17 mouse cellular contexts compared by ENCODE assay signal in the genomic region with DNA sequence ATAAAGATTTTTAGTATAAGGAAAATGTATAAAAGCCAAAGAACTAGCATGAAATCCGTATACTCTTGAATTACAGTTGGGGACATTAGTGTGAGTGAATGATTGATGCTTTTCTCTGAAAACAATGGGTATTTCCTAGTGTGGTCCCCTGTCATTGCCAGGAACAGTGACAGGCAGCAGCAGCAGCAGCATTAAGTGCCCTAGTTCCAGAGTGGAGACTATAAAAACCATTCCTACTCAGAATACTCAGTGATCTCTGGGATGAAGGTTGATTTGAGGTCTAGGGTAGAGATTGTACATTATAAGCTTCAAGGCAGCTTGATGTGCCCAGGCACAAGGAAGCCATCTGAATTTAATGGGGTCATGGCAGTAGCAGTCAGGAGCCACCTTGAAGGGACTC. TPM values are rescaled to one million over a fixed set of nuclear protein-coding genes. Genes with fewer than 3 reads are reported as not detected.
A peak's percentile ranks its signal among the peaks of the same experiment; 100 is the strongest.
DNase-seq lines count a peak whose midpoint lies in the region; ATAC-seq and TF ChIP-seq lines count a peak whose summit lies in the region.
"Had no signal": no experiment of that assay in that cellular context is flagged by ENCODE, and none has a peak within 500 bp of the region (broad histone marks: within the 10 kb centered on the region; RNA-seq: fewer than 3 reads in every experiment).

No protein-coding gene starts in this region.

- WGBS in forebrain, embryonic 10.5 days: 47% methylated on average over 1 of the region's 1 CpGs
- 30% methylated on average over 1 of the region's 1 CpGs for WGBS in hindbrain, embryonic 12.5 days
- 19% methylated on average over 1 of the region's 1 CpGs for WGBS in midbrain, embryonic 14.5 days

- peak overlapping the region; percentile 41 for H3K4me2 ChIP-seq in hindbrain, embryonic 12.5 days (replicated peaks)
- peak overlapping the region; percentile 52 for H3K4me2 ChIP-seq in midbrain, embryonic 14.5 days (ENCODE audit: low read length)
- H3K4me2 ChIP-seq: intestine, embryonic 15.5 days had no signal

- no peaks in the 10 kb centered on the region for H3K9me3 ChIP-seq in forebrain, embryonic 10.5 days
- no peaks in the 10 kb centered on the region for H3K9me3 ChIP-seq in hindbrain, embryonic 12.5 days (replicated peaks)
- no peaks in the 10 kb centered on the region for H3K9me3 ChIP-seq in midbrain, embryonic 14.5 days (ENCODE audit: control insufficient read depth, low read length)
- H3K9me3 ChIP-seq: G1E; heart, embryonic 10.5 days; intestine, embryonic 15.5 days had no signal

- TF ChIP-seq CTCF in gastrocnemius, adult 2 months (IDR thresholded peaks at IDR 0.05): no peak

- DNase-seq in gastrocnemius, adult 2 months: no peak
- DNase-seq in gastrocnemius, postnatal 36 days: no peak
- DNase-seq in forebrain, embryonic 10.5 days (ENCODE audit: extremely low spot score, low spot score): no peak
- DNase-seq in midbrain, embryonic 14.5 days: peak; percentile 24
- DNase-seq in urinary bladder, postnatal 36 days (ENCODE audit: low spot score in 2 of 2): no peak
- DNase-seq in right cerebral cortex, adult 2 months (ENCODE audit: low spot score in 2 of 2): no peak
- DNase-seq: gastrocnemius, postnatal 14 days; heart, postnatal 14 days; liver; liver, postnatal 0 days; thymus, adult 18-20 months had no signal

- H3K4me1 ChIP-seq in forebrain, embryonic 10.5 days: peaks cover 58% of the 10 kb centered on the region
- H3K4me1 ChIP-seq in hindbrain, embryonic 12.5 days: peaks cover 14% of the 10 kb centered on the region
- H3K4me1 ChIP-seq in midbrain, embryonic 14.5 days (ENCODE audit: control insufficient read depth, insufficient read depth, low read length): peaks cover 13% of the 10 kb centered on the region; the same call in 1 of the 2 replicates

- ATAC-seq in hindbrain, embryonic 12.5 days (ENCODE audit: low FRiP score): no peak
- no peak for ATAC-seq in midbrain, embryonic 14.5 days (ENCODE audit: low FRiP score, low TSS enrichment)
- no peak for ATAC-seq in megakaryocyte progenitor cell, adult 5-6 weeks (replicated peaks; ENCODE audit: poor library complexity)
- ATAC-seq: CD4-positive, CD25-positive, alpha-beta regulatory T cell, adult 4 months; intestine, embryonic 15.5 days; liver, postnatal 0 days had no signal

- H3K27me3 ChIP-seq in forebrain, embryonic 10.5 days (ENCODE audit: poor library complexity, severe bottlenecking): peaks cover 26% of the 10 kb centered on the region
- H3K27me3 ChIP-seq in hindbrain, embryonic 12.5 days: peaks cover 29% of the 10 kb centered on the region
- peaks cover 34% of the 10 kb centered on the region for H3K27me3 ChIP-seq in midbrain, embryonic 14.5 days (ENCODE audit: control insufficient read depth, insufficient read depth, low read length)
- H3K27me3 ChIP-seq: intestine, embryonic 15.5 days had no signal

- no peak overlapping the region for H3K4me3 ChIP-seq in gastrocnemius, adult 2 months
- H3K4me3 ChIP-seq in forebrain, embryonic 10.5 days: peak overlapping the region; percentile 31; the same call in 1 of the 2 replicates
- H3K4me3 ChIP-seq in hindbrain, embryonic 12.5 days: no peak overlapping the region
- no peak overlapping the region for H3K4me3 ChIP-seq in midbrain, embryonic 14.5 days (replicated peaks; ENCODE audit: low read depth, low read length)
- H3K4me3 ChIP-seq: heart, embryonic 10.5 days; intestine, embryonic 15.5 days had no signal

- peaks cover 35% of the 10 kb centered on the region for H3K36me3 ChIP-seq in forebrain, embryonic 10.5 days (replicated peaks)
- H3K36me3 ChIP-seq in hindbrain, embryonic 12.5 days: peaks cover 7% of the 10 kb centered on the region; the same call in 1 of the 2 replicates
- no peaks in the 10 kb centered on the region for H3K36me3 ChIP-seq in midbrain, embryonic 14.5 days (ENCODE audit: control insufficient read depth, insufficient read depth, low read length)

- peak overlapping the region; percentile 12 for H3K27ac ChIP-seq in gastrocnemius, adult 2 months
- peak overlapping the region; percentile 74; the same call in 1 of the 2 replicates for H3K27ac ChIP-seq in forebrain, embryonic 10.5 days
- H3K27ac ChIP-seq in hindbrain, embryonic 12.5 days: peak overlapping the region; percentile 68
- H3K27ac ChIP-seq in midbrain, embryonic 14.5 days (replicated peaks; ENCODE audit: low read depth, low read length): peak overlapping the region; percentile 84
- H3K27ac ChIP-seq: intestine, embryonic 15.5 days had no signal

- H3K9ac ChIP-seq in hindbrain, embryonic 12.5 days: no peak overlapping the region
- peak overlapping the region; percentile 40; the same call in 1 of the 2 replicates for H3K9ac ChIP-seq in midbrain, embryonic 14.5 days (replicated peaks; ENCODE audit: low read length)
- H3K9ac ChIP-seq: intestine, embryonic 15.5 days; liver, postnatal 0 days had no signal

- intact Hi-C loops in gastrocnemius, adult 2 months (cut with DNase I): no loop called here
- intact Hi-C loops in gastrocnemius, postnatal 36 days (cut with DNase I): no loop called here

RNA-seq across cellular contexts. Expression of gene Tango6, which starts 45.0 kb away (rescaled TPM):
- total RNA-seq in gastrocnemius, adult 2 months (2021): 10 to 100 TPM; 12.2 to 12.7 TPM
- total RNA-seq in gastrocnemius, postnatal 36 days (2021): 10 to 100 TPM; 10.2 to 11.5 TPM
- 14.9 and 15.0 TPM in 2 replicates for polyA plus RNA-seq in forebrain, embryonic 10.5 days (2016; fragmentation: Nextera tagmentation; extraction: Ambion mirVana)
- 10.3 and 10.8 TPM in 2 replicates for polyA plus RNA-seq in hindbrain, embryonic 12.5 days (2016; fragmentation: Nextera tagmentation; extraction: Ambion mirVana)
- 3.7 and 5.6 TPM in 2 replicates for polyA plus RNA-seq in midbrain, embryonic 14.5 days (2014; fragmentation: Nextera tagmentation; extraction: Ambion mirVana)
- total RNA-seq in megakaryocyte progenitor cell, adult 5-6 weeks (2015): 6.4 and 8.0 TPM in 2 replicates
- 5.6 and 5.7 TPM in 2 replicates for total RNA-seq in megakaryocyte progenitor cell, adult 5-6 weeks (2017)

Comparison
In these comparisons a context has a peak if more than half of its experiments do, and no peak if none do; other contexts are left out.
1. H3K27ac ChIP-seq: peak in every context shown above with its lines; median percentile 84 in midbrain, embryonic 14.5 days; 74 in forebrain, embryonic 10.5 days; 68 in hindbrain, embryonic 12.5 days; 12 in gastrocnemius, adult 2 months.